In genomic region chr9:41614002-41614401, GRCm38 (mm10) we compare ENCODE assay signal across 12 mouse cellular contexts.
DNase-seq lines count a peak whose midpoint lies in the region; ATAC-seq and TF ChIP-seq lines count a peak whose summit lies in the region.
"Had no signal": no experiment of that assay in that cellular context is flagged by ENCODE, and none has a peak within 500 bp of the region (broad histone marks: within the 10 kb centered on the region; RNA-seq: fewer than 3 reads in every experiment).

No protein-coding gene starts in this region.

- peaks cover 44% of the 10 kb centered on the region for H3K4me1 ChIP-seq in forebrain, embryonic 14.5 days (ENCODE audit: control insufficient read depth, insufficient read depth, low read length)
- H3K4me1 ChIP-seq in limb, embryonic 10.5 days = peaks cover 53% of the 10 kb centered on the region
- peaks cover 50% of the 10 kb centered on the region for H3K4me1 ChIP-seq in neural tube, embryonic 15.5 days
- no peaks in the 10 kb centered on the region for H3K4me1 ChIP-seq in thymus, adult 2 months (replicated peaks; ENCODE audit: control insufficient read depth, insufficient read depth, low read length)

- peak overlapping the region; percentile 43 for H3K9ac ChIP-seq in forebrain, embryonic 14.5 days (ENCODE audit: low read length)
- no peak overlapping the region for H3K9ac ChIP-seq in neural tube, embryonic 15.5 days (replicated peaks)

- no peaks in the 10 kb centered on the region for H3K27me3 ChIP-seq in forebrain, embryonic 14.5 days (replicated peaks; ENCODE audit: control insufficient read depth, insufficient read depth, low read length)
- no peaks in the 10 kb centered on the region for H3K27me3 ChIP-seq in limb, embryonic 10.5 days (ENCODE audit: low read depth, poor library complexity, severe bottlenecking)
- H3K27me3 ChIP-seq in neural tube, embryonic 15.5 days (replicated peaks) = no peaks in the 10 kb centered on the region
- no peaks in the 10 kb centered on the region for H3K27me3 ChIP-seq in thymus, adult 2 months (ENCODE audit: control insufficient read depth, insufficient read depth, low read length)

- TF ChIP-seq CTCF in thymus, adult 2 months (IDR thresholded peaks at IDR 0.05; ENCODE audit: borderline replicate concordance, control insufficient read depth, extremely low read depth, insufficient read depth, low read length, poor library complexity) = no peak

- WGBS in forebrain, embryonic 14.5 days = 15% methylated on average over 7 of the region's 7 CpGs
- 37% methylated on average over 7 of the region's 7 CpGs for WGBS in limb, embryonic 10.5 days
- 31% methylated on average over 7 of the region's 7 CpGs for WGBS in neural tube, embryonic 15.5 days
- 94% methylated on average over 7 of the region's 7 CpGs for WGBS in thymus, adult 2 months

- peak overlapping the region; percentile 93 for H3K27ac ChIP-seq in forebrain, embryonic 14.5 days (ENCODE audit: low read depth, low read length)
- H3K27ac ChIP-seq in limb, embryonic 10.5 days = peak overlapping the region; percentile 81
- peak overlapping the region; percentile 86 for H3K27ac ChIP-seq in neural tube, embryonic 15.5 days (replicated peaks)
- H3K27ac ChIP-seq in thymus, adult 2 months (ENCODE audit: control insufficient read depth, insufficient read depth, low read length) = no peak overlapping the region

- DNase-seq in embryo, embryonic 10 days (ENCODE audit: low spot score) = peak; percentile 36
- DNase-seq in embryo, embryonic 9.5 days (ENCODE audit: extremely low spot score) = no peak
- DNase-seq in forebrain, embryonic 14.5 days (ENCODE audit: low spot score) = peak; percentile 33
- DNase-seq in limb, embryonic 10.5 days (ENCODE audit: low spot score) = peak; percentile 45
- DNase-seq in thymus, adult 2 months = no peak
- DNase-seq in kidney, postnatal 4 days = no peak
- no peak for DNase-seq in right cerebral cortex, adult 2 months (ENCODE audit: low spot score in 2 of 2)
- DNase-seq: cerebellum, adult 8-10 months; kidney, postnatal 25 days; lung, postnatal 36 days had no signal

- no peak overlapping the region for H3K4me3 ChIP-seq in forebrain, embryonic 14.5 days (ENCODE audit: low read depth, low read length)
- no peak overlapping the region for H3K4me3 ChIP-seq in limb, embryonic 10.5 days
- H3K4me3 ChIP-seq in neural tube, embryonic 15.5 days (replicated peaks) = no peak overlapping the region
- no peak overlapping the region for H3K4me3 ChIP-seq in thymus, adult 2 months (ENCODE audit: control insufficient read depth, insufficient read depth, low read length)

- peak overlapping the region; percentile 22; the same call in 1 of the 2 replicates for H3K4me2 ChIP-seq in forebrain, embryonic 14.5 days (ENCODE audit: low read length)
- H3K4me2 ChIP-seq in neural tube, embryonic 15.5 days = no peak overlapping the region

- H3K9me3 ChIP-seq in forebrain, embryonic 14.5 days (replicated peaks; ENCODE audit: control insufficient read depth, low read length) = no peaks in the 10 kb centered on the region
- no peaks in the 10 kb centered on the region for H3K9me3 ChIP-seq in limb, embryonic 10.5 days (replicated peaks)
- no peaks in the 10 kb centered on the region for H3K9me3 ChIP-seq in neural tube, embryonic 15.5 days (replicated peaks)
- H3K9me3 ChIP-seq: G1E had no signal

- TF ChIP-seq POLR2A in thymus, adult 2 months (IDR thresholded peaks at IDR 0.05; ENCODE audit: control insufficient read depth, extremely low read depth, insufficient read depth, low read length, poor library complexity) = no peak

- no peak for ATAC-seq in forebrain, embryonic 14.5 days
- no peak for ATAC-seq in neural tube, embryonic 15.5 days (ENCODE audit: low FRiP score)

- H3K36me3 ChIP-seq in forebrain, embryonic 14.5 days (ENCODE audit: control insufficient read depth, insufficient read depth, low read length) = no peaks in the 10 kb centered on the region
- no peaks in the 10 kb centered on the region for H3K36me3 ChIP-seq in limb, embryonic 10.5 days
- H3K36me3 ChIP-seq in neural tube, embryonic 15.5 days = no peaks in the 10 kb centered on the region
- no peaks in the 10 kb centered on the region for H3K36me3 ChIP-seq in thymus, adult 2 months (ENCODE audit: control insufficient read depth, insufficient read depth, low read length)
- H3K36me3 ChIP-seq: G1E had no signal

Comparison
In these comparisons a context has a peak if more than half of its experiments do, and no peak if none do; other contexts are left out.
1. DNase-seq: peak in embryo, embryonic 10 days (single experiment), forebrain, embryonic 14.5 days (single experiment) and limb, embryonic 10.5 days (single experiment); none in embryo, embryonic 9.5 days (single experiment), thymus, adult 2 months (single experiment), kidney, postnatal 4 days (0 of 2) and right cerebral cortex, adult 2 months (0 of 2).